Mouse (Mus musculus) layer of hippocampus, adult 2 months (tissue): Measurements from ENCODE around the gene Unc5cl. TPM values are rescaled to one million over a fixed set of nuclear protein-coding genes. Genes with fewer than 3 reads are reported as not detected.
A peak's percentile ranks its signal among the peaks of the same experiment; 100 is the strongest.
"Not testable (repeated sequence)": the region's sequence is repeated elsewhere in the genome, so short reads cannot be mapped to it uniquely, and the experiment has no call there.

Experiments used
- DNase-seq, 2 experiments: peaks; one replicate each; pipeline ENCODE4 v3.0.0; 2022; ENCODE audit warnings: low spot score in 2 of 2
- H3K27ac ChIP-seq: fragments of 200-600 bp; 2 replicates; pipeline ENCODE4 v1.8.1; 2022
- H3K4me3 ChIP-seq: fragments of 200-600 bp; 2 replicates; pipeline ENCODE4 v1.8.1; 2022; ENCODE audit warnings: mild to moderate bottlenecking
- CTCF ChIP-seq: fragments of 200-600 bp; conservative IDR thresholded peaks from 2 replicates; pipeline ENCODE4 v1.8.1; 2022; ENCODE audit warnings: antibody characterized with exemption, mild to moderate bottlenecking, moderate library complexity
- total RNA-seq, 2 experiments: library from RNA; stranded (reverse); gene quantifications; 2 replicates each; pipeline ENCODE4 v1.2.3; 2021

Unc5cl gene
- total RNA-seq, 2 experiments from 2014 or later: 0.37 to 0.92 TPM

DNA sequence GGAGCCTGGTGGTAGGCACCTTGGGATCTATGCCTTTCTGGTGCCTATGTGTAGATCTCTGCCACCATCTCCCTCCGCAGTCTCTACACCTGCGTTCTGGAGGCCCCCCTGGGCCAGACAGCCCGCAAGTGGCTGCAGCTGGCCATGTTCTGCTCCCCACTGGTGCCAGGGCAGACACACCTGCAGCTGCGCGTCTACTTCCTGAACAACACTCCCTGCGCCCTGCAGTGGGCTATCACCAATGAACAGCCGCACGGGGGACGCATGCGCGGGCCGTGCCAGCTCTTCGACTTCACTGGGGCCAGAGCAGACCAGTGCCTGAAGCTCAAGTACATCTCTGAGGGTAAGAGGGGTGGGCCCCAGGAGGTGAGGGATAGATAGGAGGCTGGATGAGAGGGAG lies 7.4 kb downstream of the Unc5cl start:
- H3K4me3 ChIP-seq: no peak overlapping the region
- no peak for TF ChIP-seq CTCF
- H3K27ac ChIP-seq: no peak overlapping the region
- DNase-seq: no peak

DNA sequence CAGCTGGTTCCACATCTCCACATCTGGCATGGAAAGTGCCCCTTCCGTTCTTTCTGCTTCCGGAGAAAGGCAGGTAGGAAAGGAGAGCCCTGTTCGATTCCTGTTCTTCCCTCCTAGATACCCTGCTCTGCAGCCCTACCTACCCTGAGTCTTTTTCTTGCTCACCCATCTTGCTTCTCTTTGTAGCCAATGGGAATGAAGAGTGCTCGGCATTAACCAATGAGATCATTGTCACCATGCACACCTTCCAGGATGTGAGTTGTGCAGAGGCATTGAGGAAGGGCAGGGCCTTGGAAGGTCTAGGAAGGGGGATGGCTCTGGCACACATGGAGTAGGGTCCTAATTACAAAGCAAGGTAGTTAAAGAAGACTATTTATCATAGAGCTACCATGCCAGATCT lies 8.7 kb downstream of the Unc5cl start:
- no peak overlapping the region for H3K27ac ChIP-seq
- no peak for DNase-seq
- TF ChIP-seq CTCF: no peak
- H3K4me3 ChIP-seq: no peak overlapping the region

DNA sequence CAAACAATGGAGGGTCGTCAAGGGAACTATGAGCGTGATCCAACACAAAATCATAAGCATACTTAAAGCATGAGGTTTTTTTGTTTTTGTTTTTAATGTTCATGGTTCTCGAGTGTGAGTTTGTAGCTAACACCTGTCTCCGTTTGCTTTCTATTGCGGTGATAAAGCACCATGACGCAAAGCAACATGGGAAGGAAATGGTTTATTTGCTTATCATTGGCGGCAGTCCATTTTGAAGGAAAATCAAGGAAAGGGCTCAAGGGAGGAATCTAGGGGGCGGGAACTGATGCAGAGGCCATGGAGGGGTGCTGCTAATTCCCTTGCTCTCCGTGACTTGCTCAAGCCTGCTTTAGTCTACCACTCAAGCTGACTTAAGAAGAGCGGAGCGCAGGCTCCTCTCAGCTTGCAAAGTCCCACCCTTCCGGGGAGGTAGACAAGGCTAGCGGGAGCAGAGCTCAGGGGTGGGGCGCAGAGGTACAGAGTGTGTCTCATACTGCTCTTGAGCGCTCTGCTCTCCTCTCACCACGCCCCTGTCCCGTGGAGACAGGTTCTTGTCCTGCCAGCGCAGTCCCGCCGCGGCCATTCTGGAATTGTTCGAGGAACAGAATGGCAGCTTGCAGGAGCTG lies 12.2 kb downstream of the Unc5cl start:
- Histone ChIP-seq H3K27ac (no peak overlapping the region), H3K4me3 (no peak overlapping the region)
- TF ChIP-seq CTCF: no peak
- DNase-seq: no peak

DNA sequence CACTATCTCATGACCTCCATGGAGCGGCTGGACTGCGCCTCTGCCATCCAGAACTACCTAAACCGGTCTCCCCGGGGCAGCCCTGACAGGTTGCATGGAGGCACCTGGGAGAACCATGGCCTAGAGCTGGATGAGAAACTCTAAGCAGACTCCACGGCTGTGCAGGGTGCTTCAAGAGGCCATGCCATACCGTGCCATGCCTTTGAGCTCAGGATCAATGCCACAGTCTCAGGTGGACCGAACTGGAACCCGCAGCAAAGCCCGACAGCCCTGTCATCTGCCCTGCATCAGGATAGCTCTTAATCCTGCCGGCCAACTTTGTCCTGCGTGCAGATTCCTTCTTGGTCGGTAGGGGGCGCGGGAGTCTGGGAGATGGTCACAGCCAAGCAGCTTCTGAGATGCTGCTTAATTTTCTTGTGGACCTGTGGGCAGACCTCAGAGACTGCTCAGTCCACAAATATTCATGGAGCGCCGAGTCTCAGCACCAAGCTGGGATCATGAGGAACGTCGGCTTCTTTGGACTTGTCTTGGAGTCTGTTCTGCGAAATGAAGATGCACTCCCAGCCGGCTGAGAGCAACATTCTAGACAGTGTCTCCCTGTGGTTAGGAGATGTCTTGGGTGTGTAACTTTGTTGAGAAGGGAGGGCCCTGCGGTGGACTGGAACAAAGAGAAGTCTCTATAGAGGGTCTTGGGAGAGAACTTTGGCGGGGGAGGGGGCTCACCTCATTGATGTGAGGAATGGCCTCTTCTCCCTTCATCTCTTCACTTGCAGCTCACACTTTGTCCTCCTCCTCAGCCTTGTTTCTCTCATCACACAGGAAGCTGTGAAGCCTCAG lies 12.9 kb downstream of the Unc5cl start:
- Histone ChIP-seq H3K27ac (no peak overlapping the region), H3K4me3 (no peak overlapping the region)
- TF ChIP-seq CTCF: peak; percentile 96
- peak; percentile 75 to 94 for DNase-seq

DNA sequence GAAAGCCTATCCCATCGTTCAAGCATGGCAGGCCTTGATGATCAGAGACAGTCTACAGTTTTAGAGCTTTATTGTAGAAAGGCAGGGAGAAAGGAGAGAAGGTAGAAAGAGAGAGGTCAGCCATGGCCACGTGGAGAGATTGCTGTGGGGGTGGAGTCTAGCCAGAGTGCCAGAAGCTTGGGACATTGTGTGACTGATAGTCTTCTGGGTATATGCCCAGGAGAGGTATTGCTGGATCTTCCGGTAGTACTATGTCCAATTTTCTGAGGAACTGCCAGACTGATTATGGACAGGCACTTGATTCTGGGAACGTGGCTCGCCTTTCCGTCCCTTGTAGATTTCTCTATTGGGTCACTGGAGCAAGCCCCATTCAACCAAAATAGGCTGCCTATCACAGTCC lies 19.6 kb downstream of the Unc5cl start:
- not testable (repeated sequence) for H3K4me3 ChIP-seq, H3K27ac ChIP-seq, DNase-seq

DNA sequence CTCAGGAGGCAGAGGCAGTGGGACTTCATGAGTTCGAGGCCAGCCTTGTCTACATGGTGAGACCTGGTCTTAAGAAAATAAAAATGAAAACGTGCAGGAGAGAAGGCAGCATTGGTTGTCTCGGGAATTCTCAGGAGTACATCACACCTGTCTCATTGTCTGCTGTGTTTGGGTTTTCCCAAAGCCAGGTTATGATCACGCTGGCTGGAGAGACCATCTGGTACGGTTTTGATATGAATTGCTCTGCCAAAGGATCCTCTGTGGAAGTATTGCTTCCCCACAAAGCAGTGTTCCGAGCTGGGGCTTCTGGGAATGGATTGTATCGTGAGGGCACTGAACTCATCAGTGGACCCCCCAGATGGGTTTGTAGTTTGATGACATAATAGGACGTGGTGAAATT lies 20.7 kb downstream of the Unc5cl start:
- no peak for TF ChIP-seq CTCF
- Histone ChIP-seq H3K27ac (no peak overlapping the region), H3K4me3 (no peak overlapping the region)
- DNase-seq: no peak

DNA sequence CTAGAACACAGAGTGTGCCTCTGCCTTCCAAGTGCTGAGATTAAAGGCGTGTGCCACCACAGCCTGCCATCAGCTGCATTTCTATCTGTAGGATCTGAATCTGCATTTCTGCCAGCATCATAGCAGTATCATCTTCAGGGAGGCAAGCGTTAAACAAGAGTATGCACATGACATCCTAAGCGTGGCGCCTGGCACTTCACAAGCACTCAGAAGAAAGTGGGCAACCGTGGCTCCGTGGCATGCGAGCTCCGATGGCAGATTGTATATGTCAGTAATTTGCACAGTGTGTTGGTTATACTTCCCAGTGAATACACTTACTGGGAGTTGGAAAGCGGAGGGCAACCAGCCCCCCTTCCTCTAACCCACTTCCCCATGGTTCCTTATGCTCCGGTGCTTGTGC lies 25.3 kb downstream of the Unc5cl start:
- H3K4me3 ChIP-seq: no peak overlapping the region
- no peak for TF ChIP-seq CTCF
- no peak overlapping the region for H3K27ac ChIP-seq
- DNase-seq: no peak

DNA sequence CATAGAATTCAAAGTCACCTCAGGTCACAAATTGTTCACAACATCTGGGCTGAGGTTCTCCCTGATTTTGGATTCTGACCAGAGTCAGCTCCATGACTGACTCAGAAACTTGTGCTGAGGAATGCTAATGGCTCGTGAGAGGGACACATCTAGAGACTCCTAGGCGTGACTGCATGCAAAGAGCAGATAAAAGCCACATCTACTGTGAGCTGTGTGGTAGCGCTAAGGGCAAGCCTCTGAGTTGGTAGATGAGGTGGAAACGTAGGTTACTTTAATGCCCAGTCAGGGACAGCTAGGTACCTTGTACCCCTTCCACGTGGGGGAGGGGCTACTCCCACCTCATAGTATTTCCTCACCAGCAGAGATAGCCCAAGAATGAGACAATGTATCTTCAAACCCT lies 29.1 kb downstream of the Unc5cl start:
- no peak overlapping the region for H3K4me3 ChIP-seq
- no peak for DNase-seq
- no peak for TF ChIP-seq CTCF

DNA sequence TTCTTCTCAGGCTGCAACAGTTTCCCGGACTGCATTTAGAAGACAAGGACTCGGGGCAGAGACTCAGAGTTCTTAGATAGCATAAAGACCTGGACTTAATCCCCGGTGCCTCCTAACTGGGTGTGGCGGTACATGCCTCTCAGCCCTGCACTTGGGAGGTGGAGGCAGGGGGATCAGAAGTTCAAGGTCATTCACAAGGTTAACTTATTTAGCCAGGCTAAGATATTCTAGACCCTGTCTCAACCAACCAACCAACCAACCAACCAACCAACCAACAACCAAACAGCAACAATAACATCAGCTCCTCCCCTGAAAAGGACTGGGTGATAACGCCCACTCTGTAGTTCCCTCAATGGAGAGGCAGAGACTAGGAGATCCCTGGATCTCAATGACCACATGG lies 29.5 kb downstream of the Unc5cl start:
- Histone ChIP-seq H3K27ac (no peak overlapping the region), H3K4me3 (no peak overlapping the region)
- no peak for TF ChIP-seq CTCF
- DNase-seq: no peak

More for the DNA sequence above, 29.1 kb downstream of the Unc5cl start:
- no peak overlapping the region for H3K27ac ChIP-seq

DNA sequence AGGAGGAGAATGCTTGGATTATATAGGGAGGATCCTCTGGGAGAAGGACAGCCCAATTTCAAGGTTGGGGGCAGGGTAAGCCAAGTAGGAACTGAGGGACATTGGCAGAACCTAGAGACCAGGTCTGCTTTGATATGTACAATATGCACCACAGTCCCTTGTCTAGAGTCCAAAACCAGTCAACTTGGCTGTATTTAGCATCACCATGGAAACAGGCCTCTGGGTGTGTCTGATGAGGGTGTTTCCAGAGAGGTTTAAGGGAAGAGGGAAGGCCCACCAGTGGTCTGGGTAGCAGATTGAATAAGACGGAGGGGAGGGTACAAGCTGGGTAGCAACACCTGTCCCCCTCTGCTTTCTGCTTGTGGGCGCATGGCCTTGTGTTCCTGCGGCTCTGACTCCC lies 34.8 kb downstream of the Unc5cl start:
- TF ChIP-seq CTCF: no peak
- Histone ChIP-seq H3K4me3 (no peak overlapping the region), H3K27ac (no peak overlapping the region)
- no peak for DNase-seq

DNA sequence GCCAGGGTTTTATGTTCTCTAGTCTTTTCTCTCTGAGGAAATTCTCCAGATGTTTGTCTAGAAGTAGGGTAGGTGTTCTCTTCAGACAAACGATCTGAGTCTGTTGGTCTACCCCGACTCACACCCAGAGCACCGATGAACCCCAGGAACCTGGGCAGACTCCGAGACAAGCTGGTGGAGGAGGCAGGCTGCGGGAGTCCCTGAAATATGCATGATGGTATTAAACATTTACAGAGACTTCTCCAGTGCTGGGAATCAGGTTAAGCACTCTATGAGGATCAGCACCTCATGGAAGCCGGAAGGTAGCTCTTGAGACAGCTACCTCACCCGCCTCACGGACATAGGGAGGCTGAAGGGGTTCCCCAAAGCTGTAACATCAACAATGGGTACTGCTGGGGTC lies 37.9 kb downstream of the Unc5cl start:
- no peak overlapping the region for H3K27ac ChIP-seq
- H3K4me3 ChIP-seq: no peak overlapping the region
- no peak for TF ChIP-seq CTCF

DNA sequence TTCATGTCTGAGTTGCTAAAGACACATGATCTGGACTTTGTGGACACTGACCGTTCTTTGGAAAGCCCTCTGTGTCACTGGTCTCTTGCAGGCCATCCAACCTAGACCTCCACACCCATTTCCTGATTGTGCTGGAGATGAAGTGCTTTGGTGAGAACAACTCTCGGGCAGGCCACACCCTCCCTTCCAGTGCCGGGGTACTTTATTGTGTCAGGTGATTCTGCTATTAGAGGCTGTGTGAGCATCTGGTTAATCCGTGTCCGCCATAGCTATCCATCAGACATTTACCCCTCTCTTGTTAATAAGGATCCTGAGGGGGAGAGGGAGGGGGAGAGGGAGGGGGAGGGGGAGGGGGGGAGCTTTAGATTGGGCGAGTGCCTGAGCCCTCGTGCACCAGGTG lies 38.9 kb downstream of the Unc5cl start:
- no peak for TF ChIP-seq CTCF
- H3K27ac ChIP-seq: no peak overlapping the region
- no peak for DNase-seq
- H3K4me3 ChIP-seq: no peak overlapping the region

More for the DNA sequence above, 37.9 kb downstream of the Unc5cl start:
- DNase-seq: no peak

DNA sequence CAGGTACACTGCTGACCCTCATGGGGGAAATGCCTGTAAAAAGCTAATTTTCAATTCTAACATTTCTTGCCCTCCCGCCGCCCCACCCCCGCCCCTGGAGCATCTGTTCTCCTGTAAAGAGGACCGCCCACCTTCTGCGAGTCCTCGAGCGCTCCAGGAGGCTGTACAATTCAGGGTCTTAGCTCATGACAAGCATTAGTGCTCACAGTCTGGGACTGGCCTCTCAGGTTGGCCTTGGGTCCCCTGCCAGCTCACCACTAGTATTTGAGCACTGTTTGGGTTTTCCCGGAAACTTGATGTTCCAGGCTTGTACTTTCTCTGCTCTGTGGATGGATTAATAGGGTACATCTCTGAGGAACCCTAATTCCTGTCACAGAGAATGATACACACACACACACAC lies 39.3 kb downstream of the Unc5cl start:
- no peak overlapping the region for H3K27ac ChIP-seq
- TF ChIP-seq CTCF: no peak
- no peak overlapping the region for H3K4me3 ChIP-seq
- no peak for DNase-seq

DNA sequence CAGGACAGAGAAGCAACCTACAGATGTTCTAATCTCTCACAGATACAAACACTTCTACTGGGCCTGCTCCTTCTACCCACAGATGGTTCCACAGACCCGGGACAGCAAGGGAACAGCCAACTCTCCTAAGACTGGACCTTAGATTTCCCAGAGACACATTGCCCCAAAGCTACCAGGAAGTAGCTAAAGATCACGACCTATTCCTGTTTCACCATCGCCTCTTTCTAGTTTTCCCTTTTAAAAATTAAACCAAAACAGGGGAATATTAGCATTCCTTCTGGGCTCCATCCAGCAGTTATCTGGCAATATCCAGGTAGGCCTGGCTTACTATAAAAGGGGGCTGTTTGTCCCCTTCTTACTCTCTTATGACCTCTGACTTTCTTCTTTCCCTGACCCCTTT lies 43.3 kb downstream of the Unc5cl start:
- Histone ChIP-seq H3K4me3 (no peak overlapping the region), H3K27ac (no peak overlapping the region)
- DNase-seq: no peak
- TF ChIP-seq CTCF: no peak
